8 mouse cellular contexts compared by ENCODE assay signal in the genomic region with DNA sequence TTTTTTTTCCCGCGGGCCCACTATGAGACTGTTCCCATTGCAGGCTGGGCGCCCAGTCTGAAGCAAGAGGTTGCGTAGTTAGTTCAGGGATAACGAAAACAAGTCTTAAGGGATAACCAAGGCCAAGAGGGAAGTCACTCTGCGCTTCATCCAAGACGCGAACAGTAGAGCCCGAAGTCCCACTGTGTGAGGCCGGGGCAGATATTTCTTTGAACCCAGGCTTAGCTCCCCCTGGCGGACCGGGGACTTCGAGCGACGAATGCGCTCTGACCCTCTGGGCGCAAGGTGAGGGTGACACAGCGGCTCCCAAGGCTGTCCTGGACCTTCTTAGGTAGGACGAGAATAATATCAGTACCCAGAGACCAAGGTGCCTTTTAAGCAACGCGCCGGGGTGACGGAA. TPM values are rescaled to one million over a fixed set of nuclear protein-coding genes. Genes with fewer than 3 reads are reported as not detected.
DNase-seq lines count a peak whose midpoint lies in the region; ATAC-seq and TF ChIP-seq lines count a peak whose summit lies in the region.

No protein-coding gene starts in this region.

- intact Hi-C loops in heart, postnatal 10 days (cut with DNase I) = loop anchor here (5.0 kb wide), 1 partner anchor 121 kb away; no protein-coding TSS in a partner anchor

- peak; percentile 61; the same call in 1 of the 2 replicates for TF ChIP-seq CTCF in spleen, adult 2 months (IDR thresholded peaks at IDR 0.05; ENCODE audit: extremely low read depth, insufficient read depth, insufficient read length, insufficient replicate concordance)

- no peak for TF ChIP-seq POLR2A in spleen, adult 2 months (IDR thresholded peaks at IDR 0.05; ENCODE audit: low read depth, low read length)

- peaks cover 74% of the 10 kb centered on the region for H3K4me1 ChIP-seq in forebrain, embryonic 10.5 days
- H3K4me1 ChIP-seq in spleen, adult 2 months (ENCODE audit: control insufficient read depth, insufficient read depth, insufficient read length) = peaks cover 8% of the 10 kb centered on the region

- ATAC-seq in megakaryocyte progenitor cell, adult 5-6 weeks (replicated peaks; ENCODE audit: poor library complexity) = peak; percentile 62
- no peak for ATAC-seq in frontal cortex, adult (ENCODE audit: low TSS enrichment)

- H3K4me3 ChIP-seq in forebrain, embryonic 10.5 days = peak overlapping the region; percentile 67
- no peak overlapping the region for H3K4me3 ChIP-seq in spleen, adult 2 months (ENCODE audit: extremely low read depth, insufficient read depth, insufficient read length)

- H3K27me3 ChIP-seq in forebrain, embryonic 10.5 days (ENCODE audit: poor library complexity, severe bottlenecking) = peaks cover 100% of the 10 kb centered on the region
- peaks cover 43% of the 10 kb centered on the region for H3K27me3 ChIP-seq in spleen, adult 2 months (ENCODE audit: control insufficient read depth, insufficient read depth, low read length)

- no peaks in the 10 kb centered on the region for H3K36me3 ChIP-seq in forebrain, embryonic 10.5 days (replicated peaks)
- no peaks in the 10 kb centered on the region for H3K36me3 ChIP-seq in spleen, adult 2 months (ENCODE audit: control insufficient read depth, insufficient read depth, low read length)

- no peaks in the 10 kb centered on the region for H3K9me3 ChIP-seq in forebrain, embryonic 10.5 days

- no peak overlapping the region for H3K27ac ChIP-seq in forebrain, embryonic 10.5 days
- no peak overlapping the region for H3K27ac ChIP-seq in spleen, adult 2 months (ENCODE audit: insufficient read depth, low read length)

- peak; percentile 82 for DNase-seq in ES-CJ7 (ENCODE audit: low read depth, low spot score)
- DNase-seq in adrenal gland, postnatal 14 days = peak; percentile 88
- DNase-seq in forebrain, embryonic 10.5 days (ENCODE audit: extremely low spot score, low spot score) = peak; percentile 71
- DNase-seq in heart, postnatal 10 days = peak; percentile 80 to 86
- DNase-seq in kidney, postnatal 4 days = peak; percentile 88 to 90
- peak; percentile 29 to 58 for DNase-seq in spleen, adult 2 months (ENCODE audit: low read depth in 1 of 2, low spot score in 2 of 2)

- WGBS in forebrain, embryonic 10.5 days = under 1% methylated on average over 23 of the region's 23 CpGs
- 3% methylated on average over 23 of the region's 23 CpGs for WGBS in spleen, adult 2 months

RNA-seq across cellular contexts. Expression of a gene that starts 1.7 kb away (rescaled TPM):
- total RNA-seq in adrenal gland, postnatal 14 days (2021) = 1.8 and 7.4 TPM in 2 replicates
- 0.17 and 0.32 TPM in 2 replicates for polyA plus RNA-seq in forebrain, embryonic 10.5 days (2016; fragmentation: Nextera tagmentation; extraction: Ambion mirVana)
- 1 to 10 TPM; 2.5 to 2.6 TPM for total RNA-seq in heart, postnatal 10 days (2021)
- not detected in 2 replicates for total RNA-seq in megakaryocyte progenitor cell, adult 5-6 weeks (2015)
- not detected in 2 replicates for total RNA-seq in megakaryocyte progenitor cell, adult 5-6 weeks (2017)
- polyA plus RNA-seq in spleen, adult 2 months (2012; rRNA removed) = 4.9 and 11.5 TPM in 2 replicates
